Mouse (Mus musculus) left cerebral cortex, postnatal 25 days (tissue): ENCODE results near the gene Tspan4. TPM values are rescaled to one million over a fixed set of nuclear protein-coding genes. Genes with fewer than 3 reads are reported as not detected.
A peak's percentile ranks its signal among the peaks of the same experiment; 100 is the strongest.

Experiments
- DNase-seq, 2 experiments: peaks; one replicate each; pipeline ENCODE4 v3.0.0; 2022; ENCODE audit warnings: low spot score in 2 of 2, mixed read lengths in 1 of 2
- intact Hi-C: fragments of 180-260 bp; cut with DNase I; formaldehyde crosslinking; loops from one replicate; pipeline ENCODE4 v1.15.1; 2025
- total RNA-seq, 2 experiments: library from RNA; stranded (reverse); gene quantifications; 2 replicates each; pipeline ENCODE4 v1.2.3; 2021

Tspan4 gene
- total RNA-seq, 2 experiments from 2014 or later, result 13.8 to 16.6 TPM

DNA sequence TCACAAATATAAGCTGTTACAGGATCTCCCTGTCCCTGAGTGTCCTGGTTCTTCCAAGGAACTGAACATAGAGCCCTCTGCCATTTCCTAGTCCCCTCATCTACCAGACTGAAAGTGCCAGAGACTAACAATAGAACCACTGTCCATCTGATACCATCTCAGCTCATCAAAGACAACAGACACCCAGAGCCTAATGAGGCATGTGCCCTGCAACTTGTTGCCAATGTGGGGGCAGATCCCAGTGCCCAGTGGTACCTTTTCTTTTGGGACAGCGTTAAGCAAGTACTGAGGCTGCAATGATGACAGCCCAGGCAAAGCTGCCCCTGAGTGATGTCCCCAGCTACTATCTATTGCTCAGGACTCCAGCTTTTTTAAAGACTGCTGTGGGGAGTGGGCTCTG lies 11.2 kb downstream of the Tspan4 start:
- intact Hi-C loops, result no loop called here
- DNase-seq, result no peak

DNA sequence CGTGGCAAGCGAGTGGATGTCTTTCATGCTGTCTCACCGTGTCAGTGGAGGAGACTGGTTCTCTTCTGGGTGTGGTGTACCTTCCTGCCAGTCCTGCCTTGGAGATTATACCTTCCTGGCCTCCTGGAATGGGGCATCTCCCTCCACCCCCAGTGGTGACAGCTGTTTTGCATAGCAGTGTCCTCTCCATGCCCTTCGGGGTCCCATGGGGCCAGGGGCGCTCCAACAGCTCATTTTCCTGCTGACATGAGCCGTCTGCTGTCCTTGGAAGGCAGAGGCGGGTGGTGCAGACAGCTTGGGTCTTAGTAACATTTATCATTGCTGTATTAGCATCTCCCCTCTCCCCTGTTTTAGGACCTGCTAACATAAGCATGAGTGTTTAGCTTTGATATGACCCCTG lies 12.1 kb downstream of the Tspan4 start:
- intact Hi-C loops, result no loop called here
- no peak for DNase-seq

DNA sequence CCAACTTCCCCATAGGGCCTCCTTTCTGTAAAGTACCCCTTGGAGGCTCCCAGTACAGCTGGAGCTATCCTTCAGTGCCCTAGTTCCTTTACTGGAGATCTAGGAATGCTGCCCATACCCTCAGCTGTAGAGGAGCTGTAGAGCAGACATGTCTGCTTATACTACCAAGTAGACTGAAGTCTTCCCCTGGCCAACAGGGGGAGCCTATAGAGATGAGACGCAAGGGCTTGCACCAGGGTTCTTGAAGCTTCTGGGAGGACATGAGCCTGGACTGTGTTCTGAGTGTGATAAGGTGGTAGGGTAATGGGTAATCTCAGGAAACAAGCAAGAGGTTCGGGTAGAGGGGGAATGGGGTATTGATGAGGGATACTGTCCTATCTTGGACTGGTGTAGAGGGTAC lies 16.1 kb downstream of the Tspan4 start:
- intact Hi-C loops, result no loop called here
- DNase-seq, result no peak

DNA sequence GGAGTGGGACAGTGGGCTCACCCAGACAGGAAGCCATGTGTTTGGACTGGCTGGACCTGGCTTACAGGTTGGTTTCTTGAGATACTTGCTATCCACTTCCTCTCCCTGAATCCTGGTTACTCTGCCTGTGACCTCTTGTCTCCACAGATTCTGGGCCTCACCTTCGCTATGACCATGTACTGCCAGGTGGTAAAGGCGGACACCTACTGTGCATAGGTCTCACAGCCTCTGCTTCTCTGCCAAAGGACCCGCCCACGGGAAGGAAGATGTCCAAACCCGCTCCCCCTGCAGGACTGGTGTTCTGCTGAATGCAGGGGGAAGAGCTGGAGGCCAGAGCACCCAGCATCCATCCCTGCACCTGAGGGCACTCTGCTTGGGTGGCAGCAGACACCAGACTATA lies 17.7 kb downstream of the Tspan4 start:
- no peak for DNase-seq
- intact Hi-C loops, result no loop called here

DNA sequence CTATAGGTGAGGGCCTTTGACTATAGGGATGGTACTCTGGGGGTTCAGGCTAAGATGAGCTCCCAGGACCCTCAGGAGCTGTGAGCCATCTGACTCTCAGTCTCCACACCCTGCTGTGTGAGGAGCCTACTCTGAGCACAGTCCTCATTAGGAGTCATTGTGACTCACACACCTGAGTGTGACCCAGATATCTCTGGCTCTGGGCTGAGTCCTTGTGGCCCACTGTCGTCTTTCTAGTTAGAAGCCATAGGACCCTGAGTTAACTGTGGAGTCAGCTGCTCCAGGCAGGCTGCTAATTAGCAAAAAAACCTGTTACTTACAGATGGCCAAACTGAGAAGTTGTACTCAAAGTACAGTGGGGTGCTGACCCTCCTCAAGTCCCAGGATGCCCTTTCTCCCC lies 18.7 kb downstream of the Tspan4 start:
- no peak for DNase-seq
- intact Hi-C loops, result no loop called here

DNA sequence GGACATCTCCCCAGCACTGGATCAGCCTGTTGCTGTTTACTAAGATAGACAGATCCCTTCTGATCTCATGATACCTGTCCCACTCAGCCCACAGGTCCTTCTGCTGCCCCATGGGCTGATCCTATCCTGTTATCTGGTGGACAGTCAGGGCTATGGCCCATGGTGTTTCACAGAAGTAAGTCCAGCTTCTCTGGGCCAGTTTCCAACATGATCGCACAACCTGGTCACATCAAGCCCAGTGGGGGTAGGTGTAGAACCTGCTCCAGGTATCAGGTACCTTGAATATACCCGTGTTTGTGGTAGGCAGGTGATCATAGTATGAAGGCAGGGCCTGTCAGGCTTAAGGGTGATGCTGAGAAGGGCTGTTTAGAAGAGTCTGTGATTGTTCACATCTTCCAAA lies 20.3 kb downstream of the Tspan4 start:
- intact Hi-C loops, result no loop called here
- no peak for DNase-seq

DNA sequence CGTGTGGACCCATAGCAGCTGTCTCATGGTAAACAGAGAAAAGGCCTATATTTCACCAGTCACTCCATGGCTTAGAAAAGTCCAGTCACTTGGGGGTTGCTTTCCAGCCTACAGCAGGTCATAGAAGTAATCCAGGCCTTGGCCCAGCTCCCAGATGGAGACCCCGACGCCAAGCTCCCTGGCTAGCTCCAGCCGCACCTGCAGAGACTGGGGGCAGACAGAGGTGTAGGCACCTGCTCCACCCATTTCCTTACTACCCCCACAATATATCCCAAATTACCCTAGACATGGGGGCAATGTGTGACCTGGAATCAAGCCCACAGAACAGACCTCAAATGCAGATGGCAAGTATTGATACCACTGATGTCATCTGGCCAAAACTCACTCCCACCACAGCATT lies 20.9 kb downstream of the Tspan4 start:
- DNase-seq, result no peak

DNA sequence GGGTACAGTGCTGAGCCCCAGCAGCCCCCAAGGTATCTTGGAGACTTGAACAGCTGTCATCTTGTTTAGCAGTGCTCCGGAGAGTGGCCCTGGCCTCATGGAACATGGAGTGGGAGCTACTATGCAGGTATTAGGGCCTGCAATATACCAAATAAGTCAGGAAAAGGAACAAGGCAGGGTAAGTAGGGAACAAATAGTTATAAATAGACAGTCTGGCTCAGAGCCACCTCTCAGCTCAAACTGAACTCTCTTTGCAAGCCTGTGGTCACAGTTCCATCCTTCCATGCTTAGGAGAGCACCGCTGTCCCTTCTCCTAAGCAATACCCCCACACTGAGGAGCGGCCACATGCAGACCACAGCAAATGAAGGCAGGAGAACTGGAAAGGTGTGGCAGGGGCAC lies 22.6 kb downstream of the Tspan4 start:
- no peak for DNase-seq
- intact Hi-C loops, result no loop called here

More for the DNA sequence above, 20.9 kb downstream of the Tspan4 start:
- intact Hi-C loops, result no loop called here

DNA sequence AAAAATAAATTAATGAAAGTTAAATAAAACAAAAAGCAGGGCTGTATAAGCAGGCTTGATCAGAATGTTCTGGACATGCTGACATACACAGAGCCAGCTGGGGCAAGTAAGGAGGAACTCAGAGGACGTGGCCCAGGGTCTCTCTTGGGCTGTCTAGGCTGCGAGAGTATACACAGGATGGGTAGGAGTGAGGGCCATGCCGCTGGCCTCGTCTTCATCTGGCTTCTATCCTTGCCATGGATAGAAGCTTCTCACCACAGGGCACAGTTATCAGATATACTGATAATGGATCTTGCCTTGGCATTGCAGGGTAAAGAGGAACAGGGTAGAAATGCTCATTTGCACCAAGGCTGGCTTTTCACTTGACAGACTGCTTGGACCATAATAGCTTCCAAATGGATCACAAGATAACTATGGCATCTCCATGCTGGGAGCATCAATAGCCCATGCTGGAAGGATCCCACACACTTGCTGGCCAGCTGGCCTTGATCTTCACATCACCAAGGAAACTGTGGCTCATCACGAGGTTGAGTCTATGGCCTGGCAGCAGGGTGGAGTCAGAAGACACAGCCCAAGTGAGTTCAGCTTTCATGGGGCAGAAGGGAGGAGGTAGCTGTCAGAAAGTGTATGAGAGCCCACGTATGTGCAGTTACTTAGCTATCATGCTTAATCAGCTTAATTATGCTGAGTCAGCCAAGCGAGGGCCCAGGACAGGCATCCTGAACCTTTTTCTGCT lies 26.9 kb downstream of the Tspan4 start:
- intact Hi-C loops, result no loop called here
- no peak for DNase-seq

DNA sequence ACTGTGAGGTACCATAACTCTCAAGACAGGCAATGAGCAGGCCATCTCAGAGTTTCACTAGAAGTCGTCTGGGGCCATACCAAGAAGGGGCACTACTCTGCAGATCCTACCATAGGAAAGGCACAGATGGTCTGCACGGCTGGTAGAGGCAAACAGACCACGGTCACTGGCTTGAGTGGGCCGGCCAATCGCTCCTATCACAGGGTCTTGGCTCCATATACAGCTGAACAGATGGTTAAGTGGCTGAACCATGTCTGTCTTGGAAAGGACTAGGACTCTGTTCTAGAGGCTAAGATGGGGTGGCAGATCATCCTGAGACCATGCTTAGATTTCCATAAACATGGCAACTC lies 27.5 kb downstream of the Tspan4 start:
- intact Hi-C loops, result no loop called here

DNA sequence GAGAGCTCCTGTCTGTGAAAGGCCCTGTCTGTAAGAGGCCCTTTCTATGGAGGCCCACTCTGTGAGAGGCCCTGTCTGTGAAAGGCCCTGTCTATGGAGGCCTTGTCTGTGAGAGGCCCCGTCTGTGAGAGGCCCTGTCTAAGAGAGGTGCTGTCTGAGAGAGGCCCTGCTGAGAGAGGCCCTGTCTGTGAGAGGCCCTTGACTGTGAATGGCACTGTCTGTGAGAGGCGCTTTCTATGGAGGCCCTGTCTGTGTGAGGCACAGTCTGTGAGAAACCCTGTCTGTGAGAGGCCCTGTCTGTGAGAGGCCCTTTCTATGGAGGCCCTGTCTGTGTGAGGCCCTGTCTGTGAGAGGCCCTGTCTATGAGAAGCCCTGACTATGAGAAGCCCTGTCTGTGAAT lies 31.2 kb downstream of the Tspan4 start:
- no peak for DNase-seq
- intact Hi-C loops, result no loop called here

More for the DNA sequence above, 27.5 kb downstream of the Tspan4 start:
- DNase-seq, result no peak

DNA sequence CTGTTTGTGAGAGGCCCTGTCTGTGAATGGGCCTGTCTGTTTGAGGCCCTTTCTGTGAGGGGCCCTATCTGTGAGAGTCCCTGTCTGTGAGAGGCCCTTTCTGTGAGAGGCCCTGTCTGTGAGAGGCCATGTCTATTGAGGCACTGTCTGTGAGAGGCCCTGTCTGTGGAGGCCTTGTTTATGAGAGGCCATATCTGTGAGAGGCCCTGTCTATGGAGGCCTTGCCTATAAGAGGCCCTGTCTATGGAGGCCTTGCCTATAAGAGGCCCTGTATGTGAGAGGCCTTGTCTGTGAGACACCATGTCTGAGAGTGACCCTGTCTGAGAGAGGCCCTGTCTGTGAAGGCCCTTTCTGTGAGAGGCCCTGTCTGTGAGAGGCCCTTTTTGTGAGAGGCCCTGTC lies 33.1 kb downstream of the Tspan4 start:
- no peak for DNase-seq
- intact Hi-C loops, result no loop called here

DNA sequence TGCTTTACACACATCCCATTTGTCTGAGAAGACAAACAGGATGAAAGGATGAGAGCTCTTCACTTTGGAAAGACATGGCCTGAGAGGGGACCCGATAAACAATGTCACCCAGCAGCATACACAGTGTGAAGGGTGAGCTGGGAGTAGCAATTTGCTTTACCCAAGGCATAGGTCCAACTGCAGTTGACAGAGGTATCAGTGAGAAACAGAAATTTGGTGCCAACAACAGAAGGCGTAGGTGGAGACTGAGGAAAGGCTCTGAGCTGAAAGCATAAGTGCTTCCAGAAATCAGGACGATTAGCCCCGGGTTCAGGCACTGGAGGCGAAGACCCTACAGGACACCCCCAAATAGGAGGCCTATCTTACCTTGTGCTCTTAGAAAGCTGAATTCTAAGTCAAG lies 35.2 kb downstream of the Tspan4 start:
- intact Hi-C loops, result no loop called here
- no peak for DNase-seq

DNA sequence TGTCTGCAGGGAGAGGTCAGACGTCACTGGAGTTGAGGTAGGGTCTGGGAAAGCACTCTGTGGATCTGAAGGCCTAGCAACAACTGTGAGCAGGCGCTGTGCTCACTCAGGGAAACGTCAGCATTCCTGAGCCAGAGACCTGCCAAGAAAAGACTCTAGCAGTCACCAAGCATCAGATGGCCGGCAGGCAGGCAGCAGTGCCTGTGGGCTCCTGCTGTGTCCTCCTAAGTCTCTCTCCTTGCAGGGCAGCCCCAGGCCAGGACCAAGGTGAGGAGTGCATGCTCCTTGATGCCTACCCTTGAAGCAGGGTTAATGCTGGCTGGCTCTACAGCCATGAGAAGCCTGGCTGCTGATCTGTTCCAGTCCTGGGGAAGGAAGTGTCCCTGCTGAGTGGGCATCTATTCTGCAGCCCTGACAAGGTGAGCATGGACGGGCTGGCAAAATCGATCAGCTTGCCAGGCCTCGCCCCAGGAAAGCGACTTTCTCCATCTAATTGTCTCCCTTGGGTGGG lies 35.7 kb downstream of the Tspan4 start:
- intact Hi-C loops, result no loop called here
- DNase-seq, result no peak

DNA sequence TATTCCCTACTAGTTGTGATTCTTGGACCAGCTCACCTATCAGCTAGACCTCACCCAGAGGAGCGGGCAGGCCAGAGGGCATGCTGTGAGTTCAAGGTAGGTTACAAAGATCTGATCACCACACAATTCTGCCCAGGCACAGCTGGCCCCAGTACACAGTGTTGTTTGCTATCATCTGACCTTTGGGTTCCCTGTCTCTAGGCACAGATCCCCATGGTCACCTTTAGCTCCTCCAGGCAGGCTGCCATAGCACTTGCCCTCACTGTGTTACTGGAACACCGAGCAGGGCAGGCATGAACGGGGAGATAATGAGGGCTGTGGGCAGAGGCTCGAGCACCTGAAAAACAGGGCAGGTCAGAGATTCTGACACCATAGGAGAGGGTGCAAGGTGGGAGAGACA lies 42.6 kb downstream of the Tspan4 start:
- intact Hi-C loops, result no loop called here
- no peak for DNase-seq

DNA sequence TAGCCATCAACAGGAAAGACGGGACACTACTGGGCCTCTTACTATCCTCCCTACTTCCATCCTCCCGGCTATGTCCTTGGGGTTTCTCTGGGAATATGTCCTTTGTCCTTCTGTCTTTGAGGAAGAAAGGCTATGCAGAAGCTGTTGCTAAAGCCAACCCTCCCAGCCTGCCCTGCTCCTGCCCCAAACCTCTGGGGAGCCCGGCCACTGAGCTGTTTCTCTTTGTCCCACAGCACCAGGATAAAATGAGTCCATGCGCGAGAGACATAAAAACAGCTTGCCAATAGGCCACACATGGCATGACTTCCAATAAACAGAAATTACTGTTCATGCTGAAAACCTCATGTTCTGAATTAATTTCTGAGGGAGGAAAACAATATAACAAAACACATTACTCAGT lies 43.3 kb downstream of the Tspan4 start:
- intact Hi-C loops, result no loop called here
- no peak for DNase-seq

DNA sequence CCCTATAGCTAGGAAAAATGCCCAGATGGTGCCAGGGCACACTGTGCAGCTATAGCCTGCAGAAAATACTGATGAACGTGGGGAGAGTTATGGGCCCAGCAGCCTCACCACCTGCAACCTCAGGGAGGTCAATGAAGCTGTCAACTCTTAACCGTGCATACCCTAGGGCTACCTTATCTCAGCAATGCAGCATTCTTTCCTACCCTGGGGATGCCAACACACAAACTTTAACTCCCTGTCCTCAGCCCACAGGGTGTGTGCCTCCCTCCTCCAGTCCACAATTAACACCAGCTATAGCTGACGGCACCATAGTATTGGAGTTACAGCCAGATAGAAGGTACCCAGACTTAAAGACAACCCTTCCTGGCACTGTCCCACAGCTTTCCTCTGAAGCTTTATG lies 43.9 kb downstream of the Tspan4 start:
- no peak for DNase-seq
- intact Hi-C loops, result no loop called here

DNA sequence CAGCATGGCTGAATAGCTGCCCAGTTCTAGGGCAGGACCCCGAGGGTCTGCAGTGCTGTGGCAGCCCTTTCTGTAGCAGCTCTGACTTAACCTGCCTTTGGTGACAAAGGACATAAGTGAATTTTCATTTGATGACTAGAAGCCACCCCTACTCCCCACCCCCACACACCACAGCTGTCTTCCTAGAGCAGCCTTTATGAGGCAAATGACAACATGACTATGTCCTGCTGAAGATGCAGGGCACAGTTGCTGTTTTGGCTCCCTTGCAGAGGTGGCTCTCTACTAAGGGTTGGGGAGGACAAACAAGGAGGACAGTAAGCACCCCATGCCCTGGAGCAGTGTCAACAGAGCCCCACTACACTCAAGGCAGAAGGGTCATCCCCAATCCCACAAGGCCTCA lies 44.8 kb downstream of the Tspan4 start:
- no peak for DNase-seq
- intact Hi-C loops, result no loop called here

DNA sequence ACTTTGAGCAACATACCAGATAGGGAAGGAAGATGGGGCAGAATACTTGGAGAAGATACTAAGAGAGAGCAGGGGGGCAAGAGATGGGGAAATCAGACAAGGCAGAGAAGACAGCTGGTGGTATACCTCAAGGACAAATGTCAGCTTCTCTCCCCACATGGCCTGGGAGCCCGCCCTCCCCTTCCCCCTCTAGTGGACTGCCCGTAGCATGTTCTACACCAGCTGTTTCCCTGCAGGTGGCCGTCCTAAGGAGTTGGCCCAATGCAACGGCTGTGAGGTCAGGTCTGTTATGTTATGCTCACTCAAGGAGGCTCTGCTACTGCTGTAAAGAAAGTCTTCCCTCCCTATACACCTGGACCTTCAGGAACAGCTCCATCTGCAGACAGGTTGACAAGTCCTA lies 48.0 kb downstream of the Tspan4 start:
- intact Hi-C loops, result no loop called here
- DNase-seq, result no peak

DNA sequence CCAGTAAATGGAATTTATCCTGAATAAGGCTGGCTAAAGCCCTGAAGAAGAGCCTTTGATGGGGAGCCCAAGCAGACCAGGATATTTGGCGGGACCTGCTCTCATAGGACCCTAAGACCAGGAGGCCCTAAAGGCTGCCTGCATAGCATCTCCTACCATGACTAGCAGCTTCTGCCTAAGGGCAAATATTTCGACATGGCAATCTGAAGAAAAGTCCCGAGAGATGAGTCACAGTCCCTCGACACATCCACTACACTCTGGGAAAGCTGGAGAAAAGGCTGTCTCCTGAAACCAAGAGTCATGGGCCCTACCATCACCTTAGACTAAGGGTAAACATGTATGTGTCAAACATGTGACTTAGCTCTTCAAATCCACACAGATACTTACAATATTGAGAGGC lies 49.2 kb downstream of the Tspan4 start:
- DNase-seq, result no peak
- intact Hi-C loops, result loop anchor here (2.0 kb wide), 1 partner anchor 113 kb away; no protein-coding TSS in a partner anchor

DNA sequence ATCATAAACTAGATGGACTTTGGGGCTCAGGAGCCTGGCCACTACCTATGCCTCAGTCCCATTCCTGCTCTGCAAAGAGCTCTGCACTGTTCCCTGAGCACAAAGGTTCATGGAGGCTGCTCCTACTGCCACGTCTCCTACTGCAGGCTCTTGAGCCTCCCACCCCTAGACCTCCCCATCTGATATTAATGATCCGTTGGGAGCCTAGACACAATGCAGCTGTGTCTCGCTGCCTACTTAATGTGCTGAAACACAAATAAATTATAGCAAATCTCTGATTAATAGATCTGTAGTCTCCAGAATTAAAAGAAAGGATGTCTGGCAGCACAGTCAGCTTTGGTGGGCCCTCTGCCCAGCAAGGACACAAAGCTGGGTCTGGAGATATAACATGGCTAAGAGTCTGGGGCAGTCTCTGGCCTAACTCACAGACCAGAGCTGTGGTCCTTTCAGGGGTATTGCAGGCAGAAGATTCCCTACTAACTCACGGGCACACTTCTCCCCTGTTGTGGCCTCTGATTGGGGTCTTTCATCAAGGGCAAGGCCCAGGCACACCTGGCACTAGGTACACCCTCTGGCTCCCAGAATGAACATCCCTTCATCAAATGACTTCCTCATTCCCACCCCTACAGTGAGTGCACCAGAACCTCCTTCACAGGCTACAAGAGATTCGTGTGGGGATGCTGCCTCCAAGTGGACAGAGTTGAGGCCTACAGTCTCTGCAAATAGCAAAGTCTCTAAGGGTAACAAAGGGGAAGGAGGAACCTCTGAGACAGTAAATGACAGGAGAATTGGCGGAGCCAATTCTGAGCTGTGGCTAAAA lies 49.9 kb downstream of the Tspan4 start:
- intact Hi-C loops, result loop anchor here (1.0 to 5.0 kb wide), 3 partner anchors 44 to 142 kb away; no protein-coding TSS in a partner anchor

More for the DNA sequence above, 49.9 kb downstream of the Tspan4 start:
- DNase-seq, result peak; percentile 73 to 84
